Mouse (Mus musculus) frontal cortex, adult 2 months (tissue): Measurements from ENCODE around the gene Ehf. TPM values are rescaled to one million over a fixed set of nuclear protein-coding genes. Genes with fewer than 3 reads are reported as not detected.

Experiments
- DNase-seq, 2 experiments: peaks; one replicate each; pipeline ENCODE4 v3.0.0; 2022; ENCODE audit warnings: low spot score in 1 of 2; ENCODE audit errors: extremely low spot score in 1 of 2
- polyA plus RNA-seq: library from polyadenylated mRNA; depleted of rRNA; stranded (reverse); fragments of >200 nt; gene quantifications from 2 replicates; pipeline ENCODE4 v1.2.3, GENCODE M21; 2012; rRNA removed

Ehf gene
- polyA plus RNA-seq, 1 experiment: 0.14 TPM

GRCm38 (mm10) chr2:103220871-103221270, 82.2 kb downstream of the Ehf start:
- DNase-seq: no peak

GRCm38 (mm10) chr2:103218323-103218722, 84.8 kb downstream of the Ehf start:
- no peak for DNase-seq

- no peak for DNase-seq
Observed at GRCm38 (mm10) chr2:103215801-103216200, 87.3 kb downstream of the Ehf start.

- no peak for DNase-seq
Observed at GRCm38 (mm10) chr2:103214861-103215260, 88.2 kb downstream of the Ehf start.

- DNase-seq: no peak
Observed at GRCm38 (mm10) chr2:103213547-103213946, 89.5 kb downstream of the Ehf start.

Other genes starting within 250 kb of the Ehf start
- 47.4 and 52.3 TPM in 2 replicates for gene Pdhx, start 229.8 kb downstream of the Ehf start, polyA plus RNA-seq
- 26.9 and 31.7 TPM in 2 replicates for gene Apip, start 229.6 kb downstream of the Ehf start, polyA plus RNA-seq
- gene Elf5, start 108.4 kb upstream of the Ehf start, polyA plus RNA-seq: 0.54 and 0.78 TPM in 2 replicates
- gene Cat, start 181.9 kb upstream of the Ehf start, polyA plus RNA-seq: 41.8 and 42.7 TPM in 2 replicates